ENCODE assay signal across 9 mouse cellular contexts in the genomic region with DNA sequence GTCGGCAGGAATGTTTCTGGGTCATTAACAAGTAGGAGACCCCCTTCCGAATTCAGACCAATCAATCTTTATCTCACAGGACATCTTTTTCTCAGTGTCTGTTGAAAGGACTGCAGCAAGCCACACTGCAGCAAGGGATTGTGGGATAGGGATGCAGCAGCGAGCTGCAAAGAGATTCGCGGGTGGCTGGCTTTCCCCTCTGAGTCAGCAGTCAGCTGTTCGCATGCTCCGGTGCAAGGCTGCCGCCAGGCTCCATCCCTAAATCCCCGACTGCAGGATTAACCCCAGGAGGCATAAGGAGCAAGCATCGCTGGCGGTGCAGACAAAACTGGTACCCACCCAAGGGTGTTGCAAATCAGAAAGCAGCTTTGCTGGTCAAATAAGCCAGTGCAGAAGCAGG. TPM values are rescaled to one million over a fixed set of nuclear protein-coding genes. Genes with fewer than 3 reads are reported as not detected.
DNase-seq lines count a peak whose midpoint lies in the region; ATAC-seq and TF ChIP-seq lines count a peak whose summit lies in the region.
"Had no signal": no experiment of that assay in that cellular context is flagged by ENCODE, and none has a peak within 500 bp of the region (broad histone marks: within the 10 kb centered on the region; RNA-seq: fewer than 3 reads in every experiment).

No protein-coding gene starts in this region.

- H3K27ac ChIP-seq in thymus, adult 2 months (ENCODE audit: control insufficient read depth, insufficient read depth, low read length), result no peak overlapping the region
- H3K27ac ChIP-seq in heart, adult 2 months, result no peak overlapping the region
- no peak overlapping the region for H3K27ac ChIP-seq in kidney, adult 2 months (ENCODE audit: insufficient read depth, low read depth, low read length)
- no peak overlapping the region for H3K27ac ChIP-seq in limb, embryonic 13.5 days
- H3K27ac ChIP-seq in midbrain, embryonic 14.5 days (replicated peaks; ENCODE audit: low read depth, low read length), result peak overlapping the region; percentile 92
- peak overlapping the region; percentile 45 for H3K27ac ChIP-seq in stomach, postnatal 0 days (replicated peaks)

- no peaks in the 10 kb centered on the region for H3K36me3 ChIP-seq in thymus, adult 2 months (ENCODE audit: control insufficient read depth, insufficient read depth, low read length)
- H3K36me3 ChIP-seq in heart, adult 2 months (ENCODE audit: control insufficient read depth, insufficient read depth, low read length), result no peaks in the 10 kb centered on the region
- no peaks in the 10 kb centered on the region for H3K36me3 ChIP-seq in kidney, adult 2 months (ENCODE audit: control insufficient read depth, insufficient read depth, low read length)
- H3K36me3 ChIP-seq in limb, embryonic 13.5 days, result no peaks in the 10 kb centered on the region
- H3K36me3 ChIP-seq in midbrain, embryonic 14.5 days (ENCODE audit: control insufficient read depth, insufficient read depth, low read length), result no peaks in the 10 kb centered on the region
- no peaks in the 10 kb centered on the region for H3K36me3 ChIP-seq in stomach, postnatal 0 days (ENCODE audit: control insufficient read depth, insufficient read depth, low read length)
- H3K36me3 ChIP-seq: G1E had no signal

- H3K9ac ChIP-seq in heart, adult 2 months (ENCODE audit: low read depth, low read length), result peak overlapping the region; percentile 26
- H3K9ac ChIP-seq in limb, embryonic 13.5 days, result peak overlapping the region; percentile 70
- peak overlapping the region; percentile 64 for H3K9ac ChIP-seq in midbrain, embryonic 14.5 days (replicated peaks; ENCODE audit: low read length)
- H3K9ac ChIP-seq in stomach, postnatal 0 days (ENCODE audit: low read length), result 0 out of 2 replicates have a peak overlapping the region, but pooled peaks have one; percentile 32

- no peak overlapping the region for H3K4me3 ChIP-seq in thymus, adult 2 months (ENCODE audit: control insufficient read depth, insufficient read depth, low read length)
- H3K4me3 ChIP-seq in heart, adult 2 months, result peak overlapping the region; percentile 45
- peak overlapping the region; percentile 49 for H3K4me3 ChIP-seq in kidney, adult 2 months (ENCODE audit: insufficient read depth, low read depth, low read length)
- peak overlapping the region; percentile 52 for H3K4me3 ChIP-seq in limb, embryonic 13.5 days
- peak overlapping the region; percentile 44 for H3K4me3 ChIP-seq in midbrain, embryonic 14.5 days (replicated peaks; ENCODE audit: low read depth, low read length)
- peak overlapping the region; percentile 43 for H3K4me3 ChIP-seq in stomach, postnatal 0 days (ENCODE audit: low read depth, low read length)

- H3K79me2 ChIP-seq in heart, adult 2 months (replicated peaks; ENCODE audit: control insufficient read depth, insufficient read depth, low read length), result no peaks in the 10 kb centered on the region

- WGBS in thymus, adult 2 months, result 4% methylated on average over 11 of the region's 11 CpGs
- WGBS in heart, adult 2 months, result 1% methylated on average over 11 of the region's 11 CpGs
- 10% methylated on average over 11 of the region's 11 CpGs for WGBS in kidney, adult 2 months
- WGBS in limb, embryonic 13.5 days, result under 1% methylated on average over 11 of the region's 11 CpGs
- WGBS in midbrain, embryonic 14.5 days, result under 1% methylated on average over 11 of the region's 11 CpGs
- 3% methylated on average over 11 of the region's 11 CpGs for WGBS in stomach, postnatal 0 days

- no peak for TF ChIP-seq POLR2A in thymus, adult 2 months (IDR thresholded peaks at IDR 0.05; ENCODE audit: control insufficient read depth, extremely low read depth, insufficient read depth, low read length, poor library complexity)
- TF ChIP-seq POLR2A in heart, adult 2 months (IDR thresholded peaks at IDR 0.05; ENCODE audit: insufficient read depth, low read depth, low read length), result 0 out of 2 replicates have a peak, but pooled peaks have one; percentile 20
- no peak for TF ChIP-seq POLR2A in kidney, adult 2 months (IDR thresholded peaks at IDR 0.05; ENCODE audit: low read depth, low read length)

- no peaks in the 10 kb centered on the region; the same call in 1 of the 2 replicates for H3K27me3 ChIP-seq in thymus, adult 2 months (ENCODE audit: control insufficient read depth, insufficient read depth, low read length)
- H3K27me3 ChIP-seq in heart, adult 2 months (ENCODE audit: control insufficient read depth, insufficient read depth, low read length), result no peaks in the 10 kb centered on the region
- no peaks in the 10 kb centered on the region for H3K27me3 ChIP-seq in kidney, adult 2 months (replicated peaks; ENCODE audit: control insufficient read depth, insufficient read depth, low read length)
- H3K27me3 ChIP-seq in limb, embryonic 13.5 days, result no peaks in the 10 kb centered on the region
- H3K27me3 ChIP-seq in midbrain, embryonic 14.5 days (ENCODE audit: control insufficient read depth, insufficient read depth, low read length), result no peaks in the 10 kb centered on the region
- no peaks in the 10 kb centered on the region for H3K27me3 ChIP-seq in stomach, postnatal 0 days (ENCODE audit: control insufficient read depth, insufficient read depth, low read length)

- DNase-seq in thymus, adult 2 months, result peak; percentile 12
- no peak for DNase-seq in thymus, adult 18-20 months
- DNase-seq in embryo, embryonic 9.5 days (ENCODE audit: extremely low spot score), result peak; percentile 74
- peak; percentile 64 to 67 for DNase-seq in heart, adult 2 months
- DNase-seq in kidney, adult 2 months, result peak; percentile 60
- DNase-seq in midbrain, embryonic 14.5 days, result peak; percentile 90
- DNase-seq in stomach, postnatal 0 days (ENCODE audit: low spot score), result peak; percentile 43

- TF ChIP-seq EP300 in heart, adult 2 months (IDR thresholded peaks at IDR 0.05; ENCODE audit: insufficient read depth, low read depth, low read length), result no peak
- TF ChIP-seq EP300 in stomach, postnatal 0 days (optimal IDR thresholded peaks at IDR 0.05), result no peak

- intact Hi-C loops in heart, adult 2 months (cut with DNase I), result no loop called here

- peak overlapping the region; percentile 89 for H3K4me2 ChIP-seq in limb, embryonic 13.5 days (replicated peaks)
- H3K4me2 ChIP-seq in midbrain, embryonic 14.5 days (ENCODE audit: low read length), result peak overlapping the region; percentile 77
- H3K4me2 ChIP-seq in stomach, postnatal 0 days (replicated peaks; ENCODE audit: low read depth), result peak overlapping the region; percentile 58

- peaks cover 3% of the 10 kb centered on the region; the same call in 1 of the 2 replicates for H3K4me1 ChIP-seq in thymus, adult 2 months (replicated peaks; ENCODE audit: control insufficient read depth, insufficient read depth, low read length)
- H3K4me1 ChIP-seq in heart, adult 2 months (ENCODE audit: control insufficient read depth, insufficient read depth, low read length), result peaks cover 3% of the 10 kb centered on the region; the same call in 1 of the 2 replicates
- peaks cover 15% of the 10 kb centered on the region for H3K4me1 ChIP-seq in kidney, adult 2 months (ENCODE audit: control insufficient read depth, insufficient read depth, low read length)
- H3K4me1 ChIP-seq in limb, embryonic 13.5 days, result peaks cover 41% of the 10 kb centered on the region
- H3K4me1 ChIP-seq in midbrain, embryonic 14.5 days (ENCODE audit: control insufficient read depth, insufficient read depth, low read length), result peaks cover 45% of the 10 kb centered on the region
- no peaks in the 10 kb centered on the region; the same call in 1 of the 2 replicates for H3K4me1 ChIP-seq in stomach, postnatal 0 days (replicated peaks; ENCODE audit: control insufficient read depth, insufficient read depth)

- no peaks in the 10 kb centered on the region for H3K9me3 ChIP-seq in limb, embryonic 13.5 days
- no peaks in the 10 kb centered on the region for H3K9me3 ChIP-seq in midbrain, embryonic 14.5 days (ENCODE audit: control insufficient read depth, low read length)
- no peaks in the 10 kb centered on the region for H3K9me3 ChIP-seq in stomach, postnatal 0 days (ENCODE audit: control insufficient read depth, low read length)
- H3K9me3 ChIP-seq: G1E had no signal

- TF ChIP-seq CTCF in thymus, adult 2 months (IDR thresholded peaks at IDR 0.05; ENCODE audit: borderline replicate concordance, control insufficient read depth, extremely low read depth, insufficient read depth, low read length, poor library complexity), result no peak
- no peak for TF ChIP-seq CTCF in heart, adult 2 months (IDR thresholded peaks at IDR 0.05)
- TF ChIP-seq CTCF in kidney, adult 2 months (conservative IDR thresholded peaks at IDR 0.05; ENCODE audit: insufficient read depth, insufficient read length, low read depth, low read length), result no peak
- no peak; the same call in 1 of the 2 replicates for TF ChIP-seq CTCF in stomach, postnatal 0 days (IDR thresholded peaks at IDR 0.05; ENCODE audit: low read depth)

- 0 out of 2 replicates have a peak, but pooled peaks have one; percentile 46 for ATAC-seq in limb, embryonic 13.5 days (ENCODE audit: low FRiP score, low read depth)
- ATAC-seq in midbrain, embryonic 14.5 days (ENCODE audit: low FRiP score, low TSS enrichment), result peak; percentile 79
- no peak for ATAC-seq in stomach, postnatal 0 days (ENCODE audit: low FRiP score, low TSS enrichment)

RNA-seq across cellular contexts. Expression of a gene that starts 46.8 kb away (rescaled TPM):
- not detected in 2 replicates for polyA plus RNA-seq in thymus, adult 2 months (2012; rRNA removed)
- not detected for total RNA-seq in heart, adult 2 months (2021)
- polyA plus RNA-seq in heart, adult 2 months (2012; rRNA removed), result not detected in 2 replicates
- polyA plus RNA-seq in kidney, adult 2 months (2012; rRNA removed), result not detected in 2 replicates
- polyA plus RNA-seq in limb, embryonic 13.5 days (2015; fragmentation: Nextera tagmentation; extraction: Ambion mirVana), result 1.3 and 1.5 TPM in 2 replicates
- polyA plus RNA-seq in midbrain, embryonic 14.5 days (2014; fragmentation: Nextera tagmentation; extraction: Ambion mirVana), result 3.1 and 3.2 TPM in 2 replicates
- 0.75 and 0.88 TPM in 2 replicates for polyA plus RNA-seq in stomach, postnatal 0 days (2015; fragmentation: Nextera tagmentation; extraction: Ambion mirVana)
- polyA plus RNA-seq: G1E had no signal

Comparison
In these comparisons a context has a peak if more than half of its experiments do, and no peak if none do; other contexts are left out.
1. DNase-seq: peak in thymus, adult 2 months (single experiment), embryo, embryonic 9.5 days (single experiment), heart, adult 2 months (2 of 2), kidney, adult 2 months (single experiment), midbrain, embryonic 14.5 days (single experiment) and stomach, postnatal 0 days (single experiment); none in thymus, adult 18-20 months (0 of 2).
2. H3K27ac ChIP-seq: peak in midbrain, embryonic 14.5 days (single experiment) and stomach, postnatal 0 days (single experiment); none in thymus, adult 2 months (single experiment), heart, adult 2 months (single experiment), kidney, adult 2 months (single experiment) and limb, embryonic 13.5 days (single experiment).
3. Peak in every context shown above with its lines, with median percentiles within 50 percentile points of each other: H3K9ac ChIP-seq and H3K4me2 ChIP-seq.